In the genomic region with DNA sequence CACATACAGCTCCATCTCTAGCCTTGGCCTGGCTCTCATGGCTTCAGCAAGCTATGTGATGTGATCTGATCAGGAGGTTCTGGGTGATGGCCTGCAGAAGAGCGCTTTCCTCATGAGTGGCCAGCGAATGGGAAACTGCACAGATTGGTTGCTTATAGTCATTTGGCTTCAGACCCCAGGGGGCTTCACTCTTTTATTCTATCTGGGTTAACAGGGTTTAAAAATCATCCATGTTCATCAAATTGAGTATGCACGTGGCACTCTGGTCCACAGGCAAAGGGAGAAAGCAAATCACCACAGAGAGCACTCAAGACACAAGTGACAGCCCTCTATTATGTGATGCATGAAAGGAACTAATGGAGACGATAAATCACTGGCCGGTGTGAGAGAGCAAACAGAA, we compare ENCODE assay signal across 25 mouse cellular contexts. TPM values are rescaled to one million over a fixed set of nuclear protein-coding genes. Genes with fewer than 3 reads are reported as not detected.
"Had no signal": no experiment of that assay in that cellular context is flagged by ENCODE, and none has a peak within 500 bp of the region (broad histone marks: within the 10 kb centered on the region; RNA-seq: fewer than 3 reads in every experiment).

No protein-coding gene starts in this region.

- H3K9me3 ChIP-seq: limb, embryonic 10.5 days; liver, embryonic 12.5 days; liver, embryonic 15.5 days; megakaryocyte, embryonic 14.5 days had no signal

- H3K27me3 ChIP-seq: limb, embryonic 13.5 days; liver, embryonic 12.5 days; liver, embryonic 15.5 days; lung, embryonic 15.5 days had no signal

- H3K4me1 ChIP-seq: limb, embryonic 10.5 days; limb, embryonic 13.5 days; liver, embryonic 12.5 days; liver, embryonic 15.5 days; lung, embryonic 15.5 days had no signal

- H3K36me3 ChIP-seq: liver, embryonic 12.5 days; liver, embryonic 15.5 days; lung, embryonic 15.5 days had no signal

- H3K27ac ChIP-seq: limb, embryonic 10.5 days; limb, embryonic 13.5 days; liver, embryonic 12.5 days; liver, embryonic 15.5 days; lung, embryonic 15.5 days; stomach, postnatal 0 days had no signal

- H3K4me2 ChIP-seq: limb, embryonic 13.5 days; liver, embryonic 12.5 days; liver, embryonic 15.5 days; lung, embryonic 15.5 days; midbrain, embryonic 11.5 days had no signal

- ATAC-seq: liver, embryonic 12.5 days had no signal

- H3K4me3 ChIP-seq: limb, embryonic 10.5 days; limb, embryonic 13.5 days; liver, embryonic 12.5 days; liver, embryonic 15.5 days; lung, embryonic 15.5 days; megakaryocyte, embryonic 14.5 days had no signal

- DNase-seq: kidney, adult 18-20 months; kidney, adult 9 months; kidney, postnatal 14 days; kidney, postnatal 4 days; liver; lung, adult 18-20 months; lung, postnatal 10 days; lung, postnatal 36 days; midbrain, embryonic 14.5 days; right cerebral cortex, adult 18-20 months; right cerebral cortex, postnatal 14 days; right cerebral cortex, postnatal 4 days; thymus, adult 2 months; thymus, postnatal 14 days; thymus, postnatal 4 days had no signal

- H3K9ac ChIP-seq: limb, embryonic 13.5 days; liver, embryonic 12.5 days; liver, embryonic 15.5 days; lung, embryonic 15.5 days had no signal

RNA-seq across cellular contexts. Expression of gene Tmprss7, which starts 19.8 kb away (rescaled TPM):
- polyA plus RNA-seq: stomach, embryonic 14.5 days had no signal

RNA-seq across cellular contexts. Expression of gene BC016579, which starts 59.4 kb away (rescaled TPM):
- polyA plus RNA-seq: limb, embryonic 10.5 days; midbrain, postnatal 0 days had no signal
